Mouse (Mus musculus): ENCODE measurements around the gene Scn7a.

DNA sequence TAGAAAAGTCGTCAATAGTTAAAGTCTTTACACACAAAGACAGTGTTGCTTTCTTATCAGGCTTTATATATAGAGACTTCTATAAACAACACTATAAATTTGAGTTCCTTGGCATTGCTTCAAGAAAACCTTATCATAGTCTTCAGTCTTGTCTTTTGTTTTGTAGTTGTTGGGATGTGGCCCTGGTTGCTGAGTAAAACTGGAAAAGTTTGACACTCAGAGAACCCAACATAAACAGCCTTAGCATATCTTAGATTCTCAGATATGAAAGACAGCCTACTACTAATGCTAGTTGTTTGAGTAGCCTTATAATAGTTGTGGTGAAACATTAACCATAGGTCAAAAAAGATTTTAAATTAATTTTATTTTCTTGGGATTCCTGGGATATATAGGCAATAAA, 6.9 kb upstream of the Scn7a start:
- TF ChIP-seq CTCF (IDR thresholded peaks at IDR 0.05; ENCODE audit: control insufficient read depth, insufficient read depth, insufficient read length), result no peak
- no peak for TF ChIP-seq MYOG (IDR thresholded peaks at IDR 0.05; ENCODE audit: control insufficient read depth, extremely low read depth, insufficient read length)
- no peak for TF ChIP-seq FOSL1 (IDR thresholded peaks at IDR 0.05; ENCODE audit: insufficient read depth, low read length, poor library complexity, severe bottlenecking)

Data from C2C12 (cell line).